Mouse (Mus musculus) c-Kit-positive CD71-positive TER-119-positive erythroid progenitor cells, embryonic 14.5 days (primary cell): ENCODE measurements around the gene Tsnaxip1.
"Not testable (repeated sequence)": the region's sequence is repeated elsewhere in the genome, so short reads cannot be mapped to it uniquely, and the experiment has no call there.

Experiments
- DNase-seq: peaks from one replicate; pipeline ENCODE4 v3.0.0-alpha.2; 2013; ENCODE audit warnings: low spot score

Tsnaxip1 gene

DNA sequence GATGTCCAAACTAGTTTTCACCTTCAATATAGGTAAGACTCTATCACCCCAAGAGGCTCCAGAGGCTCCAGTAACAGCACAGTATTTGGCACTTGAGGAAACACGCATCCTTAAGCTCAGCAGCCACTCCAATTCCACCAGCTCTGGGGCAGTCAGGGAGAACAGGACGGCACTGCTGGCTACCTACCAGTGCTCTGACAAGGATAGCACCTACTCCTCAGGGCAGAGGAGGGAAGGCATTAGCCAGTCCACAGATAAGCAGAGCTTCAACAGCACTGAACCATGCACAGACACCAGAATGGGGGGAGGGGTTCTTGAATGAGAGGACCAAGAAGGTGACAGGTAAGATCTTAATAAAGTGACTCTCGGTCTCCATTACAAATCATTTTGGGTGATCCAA, 7.9 kb upstream of the Tsnaxip1 start:
- DNase-seq = no peak

DNA sequence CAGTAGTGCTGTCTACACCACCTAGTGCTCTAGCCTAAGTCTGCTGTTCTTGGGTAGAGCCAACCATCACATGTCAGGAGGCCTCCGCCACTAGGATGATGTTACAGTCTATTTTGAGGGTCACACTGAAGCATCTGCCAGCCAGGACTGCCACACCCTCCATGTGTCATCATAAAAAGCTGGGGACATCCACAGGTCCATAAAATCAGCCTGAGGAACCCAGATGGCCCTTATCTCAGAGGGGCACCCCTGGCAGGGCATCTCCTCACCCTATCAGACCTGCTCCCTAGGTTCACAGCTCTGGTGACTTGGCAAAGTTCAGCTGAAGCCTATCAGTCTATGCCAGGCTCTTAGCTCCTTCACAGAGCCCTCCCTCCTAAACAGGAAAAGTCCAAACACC, 6.6 kb upstream of the Tsnaxip1 start:
- peak; percentile 95 for DNase-seq

DNA sequence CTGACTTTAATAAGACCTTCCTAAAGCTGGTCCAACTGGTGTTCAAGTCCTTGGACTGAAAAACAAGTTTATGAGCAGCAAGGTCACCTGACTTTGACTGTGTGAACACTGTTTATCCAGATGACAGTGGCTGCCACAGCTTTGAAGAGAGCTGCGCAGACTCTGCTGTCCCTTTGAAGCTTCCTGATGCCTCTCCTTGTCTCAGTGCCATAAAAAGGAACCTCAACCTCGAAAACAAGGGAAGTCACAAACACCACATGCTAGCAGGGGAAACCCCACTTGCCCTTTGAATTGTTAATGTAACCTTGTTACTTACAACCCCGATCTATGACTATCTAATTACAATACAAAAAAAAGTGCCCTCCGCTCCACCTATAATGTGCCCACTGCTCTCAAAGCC, 2.0 kb upstream of the Tsnaxip1 start:
- DNase-seq = no peak

DNA sequence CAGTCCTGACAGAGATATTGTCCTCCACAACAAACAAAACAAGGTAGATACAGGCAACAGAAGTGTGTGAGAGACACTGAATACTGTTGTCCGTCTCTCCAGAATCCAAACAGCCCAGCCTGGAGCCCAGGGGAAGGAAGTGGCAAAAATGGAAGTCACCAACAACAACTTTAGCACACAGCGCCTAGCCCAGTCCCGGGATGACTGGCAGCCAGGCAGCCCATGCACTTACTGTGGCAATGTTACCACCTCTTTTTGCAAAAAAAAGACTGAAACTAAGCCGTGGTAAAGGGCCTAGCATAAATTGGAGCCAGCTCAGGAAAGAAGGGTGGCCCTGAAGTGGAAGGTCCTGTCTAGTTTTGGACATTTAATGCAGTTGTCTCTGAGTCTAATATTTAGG, 1.2 kb upstream of the Tsnaxip1 start:
- DNase-seq = no peak

DNA sequence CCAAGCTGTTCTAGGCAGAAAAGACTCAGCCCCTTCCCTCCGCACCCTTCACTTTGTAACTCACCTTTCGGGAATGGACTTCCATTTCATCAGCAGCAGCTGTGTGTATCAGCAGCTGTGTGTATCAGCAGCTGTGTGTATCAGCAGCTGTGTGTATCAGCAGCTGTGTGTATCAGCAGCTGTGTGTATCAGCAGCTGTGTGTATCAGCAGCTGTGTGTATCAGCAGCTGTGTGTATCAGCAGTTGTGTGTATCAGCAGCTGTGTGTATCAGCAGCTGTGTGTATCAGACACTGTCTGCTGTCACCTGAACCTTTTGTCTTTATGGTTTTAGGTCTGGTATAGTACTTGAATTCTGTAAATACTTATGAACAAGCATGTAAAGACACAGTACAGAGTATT, 6.2 kb downstream of the Tsnaxip1 start:
- not testable (repeated sequence) for DNase-seq

DNA sequence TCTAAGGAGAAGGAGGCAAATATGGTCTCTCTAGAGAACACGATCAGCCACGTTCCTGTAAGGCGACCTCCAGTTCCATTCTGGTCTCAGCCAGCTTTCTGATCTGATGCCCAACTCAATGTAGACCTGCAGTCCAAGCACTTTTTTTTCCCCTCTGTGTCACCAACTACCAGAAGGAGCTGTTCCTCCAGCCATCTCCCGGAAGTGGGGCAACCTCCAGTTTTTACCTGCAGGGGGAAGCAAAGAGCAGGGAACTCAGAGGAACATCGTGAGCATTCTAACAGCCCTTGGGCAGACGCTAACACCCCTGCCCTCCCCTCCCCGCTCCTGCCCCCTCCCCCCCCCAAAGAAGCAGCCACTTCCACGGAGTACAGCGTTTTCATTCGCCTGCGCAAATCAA, 7.8 kb downstream of the Tsnaxip1 start:
- DNase-seq = peak; percentile 85

DNA sequence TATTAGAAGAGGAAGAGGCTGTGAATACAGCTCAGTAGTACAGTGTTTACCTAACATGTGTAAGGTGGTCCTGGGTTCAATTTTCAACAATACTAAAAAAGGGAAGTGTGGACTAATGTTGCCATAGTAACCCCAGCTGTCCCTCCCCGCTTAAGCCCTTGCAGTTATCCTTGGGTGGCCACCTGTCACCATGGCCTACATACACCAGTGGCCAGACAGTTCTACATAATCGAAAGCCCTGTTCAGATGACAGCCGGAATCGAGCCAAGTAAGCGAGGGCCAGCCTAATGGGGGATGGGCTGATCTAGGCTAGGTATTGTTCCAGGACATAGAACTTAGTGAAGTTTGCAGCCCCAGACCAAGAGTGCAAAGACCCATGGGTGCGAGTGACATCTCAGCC, 9.5 kb downstream of the Tsnaxip1 start:
- DNase-seq = no peak

DNA sequence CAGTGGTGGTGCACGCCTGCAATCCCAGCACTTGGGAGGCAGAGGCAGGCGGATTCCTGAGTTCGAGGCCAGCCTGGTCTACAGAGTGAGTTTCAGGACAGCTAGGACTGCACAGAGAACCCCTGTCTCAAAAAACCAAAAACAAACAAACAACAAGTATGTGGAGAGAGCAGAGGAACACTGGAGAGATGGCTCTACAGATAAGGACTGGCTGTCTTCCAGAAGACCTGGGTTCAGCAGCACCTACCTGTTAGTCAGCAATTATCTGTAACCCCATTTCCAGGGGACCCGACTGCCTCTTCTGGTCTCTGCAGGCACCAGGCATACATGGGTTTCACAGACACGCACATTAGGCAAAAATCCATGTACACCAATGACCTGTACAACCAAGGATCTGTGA, 11.7 kb downstream of the Tsnaxip1 start:
- no peak for DNase-seq

DNA sequence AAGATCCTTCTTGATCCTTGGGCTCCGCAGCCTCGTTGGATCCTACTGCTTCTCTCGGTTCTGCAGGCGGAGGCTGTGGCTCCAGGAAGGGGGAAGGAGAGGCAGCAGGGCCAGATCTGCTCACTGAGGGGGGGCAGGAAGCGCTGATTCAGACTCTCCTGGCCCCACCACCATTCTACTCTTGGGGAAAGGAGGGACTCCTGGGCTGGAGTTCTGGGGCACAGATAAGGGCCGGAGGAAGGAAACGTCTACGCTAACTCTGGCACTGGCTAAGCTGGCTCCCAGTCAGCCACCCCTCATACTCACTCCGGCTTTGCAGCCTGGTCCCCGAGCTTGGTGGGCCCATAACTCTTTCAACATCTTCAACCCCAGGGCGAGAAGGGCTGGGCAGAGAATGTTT, 19.1 kb downstream of the Tsnaxip1 start:
- DNase-seq = no peak

DNA sequence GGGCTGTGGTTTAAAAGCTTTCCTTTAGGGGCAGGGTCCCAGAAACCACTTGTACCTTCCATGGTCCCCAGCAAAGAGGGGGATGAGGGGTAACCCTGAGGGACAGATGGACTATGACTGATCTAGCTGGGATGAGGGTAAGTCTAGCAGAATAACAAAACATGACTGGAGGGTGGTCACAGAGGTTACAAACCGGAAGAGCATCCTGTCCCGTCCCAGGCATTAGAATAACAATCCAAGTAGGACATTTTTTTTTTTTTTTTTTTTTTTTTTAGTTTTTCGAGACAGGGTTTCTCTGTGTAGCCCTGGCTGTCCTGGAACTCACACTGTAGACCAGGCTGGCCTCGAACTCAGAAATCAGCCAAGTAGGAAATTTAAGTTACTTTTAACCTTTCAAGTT, 22.5 kb downstream of the Tsnaxip1 start:
- DNase-seq = no peak

DNA sequence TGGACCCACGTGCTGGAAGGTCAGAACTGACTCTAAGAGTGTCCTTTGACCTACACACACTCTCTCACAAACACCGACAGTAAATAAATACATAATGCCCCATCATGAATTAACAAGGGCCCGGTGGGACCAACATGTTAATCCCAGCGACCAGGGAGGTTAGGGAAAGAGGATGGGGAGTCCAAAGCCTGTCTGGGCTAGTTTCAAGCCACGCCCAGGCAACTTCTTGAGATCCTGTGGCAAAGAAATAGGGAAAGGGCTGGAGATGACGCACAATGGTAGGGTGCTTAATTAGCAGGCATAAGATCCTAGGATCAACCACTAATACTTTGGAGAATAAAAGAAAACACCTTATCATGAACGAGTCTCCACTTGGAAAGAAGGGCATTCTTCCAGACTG, 23.1 kb downstream of the Tsnaxip1 start:
- DNase-seq = no peak

DNA sequence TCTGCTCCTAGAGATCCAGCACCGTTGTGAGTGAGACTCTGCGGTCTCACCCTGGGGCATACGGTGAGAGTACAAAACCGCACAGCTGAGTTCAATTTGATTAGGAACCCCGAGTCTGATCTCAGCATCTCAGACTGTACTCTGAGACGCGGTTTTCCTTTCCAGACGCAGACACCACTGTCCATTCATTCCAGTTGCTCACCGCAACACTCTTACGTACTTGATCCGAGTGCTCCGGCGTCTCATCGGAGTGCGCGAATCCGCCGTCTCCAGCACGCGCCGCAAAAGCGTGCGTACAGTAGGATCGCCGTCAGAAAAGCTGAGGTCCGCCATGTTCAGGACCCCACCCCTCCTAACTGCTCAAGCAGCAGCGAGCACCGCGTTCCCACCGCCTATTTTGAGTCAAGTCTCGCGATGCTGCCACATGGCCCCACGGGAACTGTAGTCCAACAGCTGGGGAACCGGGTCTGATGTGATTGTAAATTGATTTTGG, 24.2 kb downstream of the Tsnaxip1 start:
- peak; percentile 85 for DNase-seq

DNA sequence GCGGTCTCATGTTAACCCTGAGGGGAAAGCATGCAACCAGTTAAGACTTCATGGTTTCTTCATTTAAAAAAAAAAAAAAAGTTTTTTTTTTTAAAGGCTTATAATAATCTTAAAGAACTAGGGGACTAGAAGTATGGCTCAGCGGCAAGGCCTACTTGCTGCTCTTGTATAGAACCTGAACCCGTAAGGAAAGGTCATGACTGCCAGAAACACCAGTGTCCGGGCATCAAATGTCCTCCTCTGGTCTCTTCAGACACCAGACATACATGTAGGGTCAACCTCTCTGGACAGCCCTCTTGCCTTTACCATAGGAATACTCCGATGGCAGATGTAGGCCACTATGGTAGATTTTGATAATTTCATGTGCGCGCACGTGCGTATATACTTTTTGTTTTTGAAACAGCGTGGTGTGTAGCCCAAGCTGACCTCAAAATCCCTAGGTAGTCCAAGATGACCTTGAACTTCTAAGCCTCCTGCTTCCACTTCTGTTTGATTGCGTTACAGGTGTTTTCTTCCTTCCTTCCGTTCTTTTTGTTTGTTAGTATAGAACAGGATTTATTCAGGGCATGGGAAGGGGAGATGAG, 24.7 kb downstream of the Tsnaxip1 start:
- no peak for DNase-seq

DNA sequence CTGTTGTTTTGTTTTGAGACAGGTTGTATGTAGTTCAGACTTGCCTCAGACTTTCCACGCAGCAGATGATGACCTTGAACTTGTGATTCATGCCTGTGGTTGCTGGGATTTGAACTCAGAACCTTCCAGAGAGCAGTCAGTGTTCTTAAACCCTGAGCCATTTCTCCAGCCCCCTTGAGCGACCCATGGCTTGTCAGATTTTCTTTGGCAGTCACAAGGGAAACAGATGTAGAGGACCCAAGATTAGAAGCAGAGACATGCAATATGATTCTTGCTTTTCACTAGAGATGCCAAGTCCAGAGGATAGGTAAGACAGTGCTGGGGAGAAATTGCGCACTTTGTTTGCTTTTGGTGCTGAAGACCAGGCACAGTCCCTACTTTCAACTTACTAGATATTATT, 25.6 kb downstream of the Tsnaxip1 start, which contains the start of gene Cenpt:
Gene Cenpt (minus strand): TSS at position 101 of the 400 bp plus-strand sequence.
- no peak for DNase-seq

DNA sequence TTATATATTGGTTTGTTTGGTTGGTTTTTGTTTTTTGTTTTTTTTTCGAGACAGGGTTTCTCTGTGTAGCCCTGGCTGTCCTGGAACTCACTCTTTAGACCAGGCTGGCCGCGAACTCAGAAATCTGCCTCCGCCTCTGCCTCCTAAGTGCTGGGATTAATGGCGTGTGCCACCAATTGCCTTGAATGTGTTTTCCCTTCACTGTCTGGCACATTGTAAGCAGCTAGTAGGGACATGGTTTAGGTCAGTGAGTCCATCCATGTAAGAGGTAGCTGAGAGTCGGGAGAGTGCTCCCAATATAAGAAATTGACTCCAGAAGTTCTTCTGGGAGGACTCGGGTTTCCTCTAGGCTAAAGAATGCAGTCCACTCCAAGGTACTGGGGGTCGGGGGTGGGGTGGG, 26.8 kb downstream of the Tsnaxip1 start:
- DNase-seq = no peak

DNA sequence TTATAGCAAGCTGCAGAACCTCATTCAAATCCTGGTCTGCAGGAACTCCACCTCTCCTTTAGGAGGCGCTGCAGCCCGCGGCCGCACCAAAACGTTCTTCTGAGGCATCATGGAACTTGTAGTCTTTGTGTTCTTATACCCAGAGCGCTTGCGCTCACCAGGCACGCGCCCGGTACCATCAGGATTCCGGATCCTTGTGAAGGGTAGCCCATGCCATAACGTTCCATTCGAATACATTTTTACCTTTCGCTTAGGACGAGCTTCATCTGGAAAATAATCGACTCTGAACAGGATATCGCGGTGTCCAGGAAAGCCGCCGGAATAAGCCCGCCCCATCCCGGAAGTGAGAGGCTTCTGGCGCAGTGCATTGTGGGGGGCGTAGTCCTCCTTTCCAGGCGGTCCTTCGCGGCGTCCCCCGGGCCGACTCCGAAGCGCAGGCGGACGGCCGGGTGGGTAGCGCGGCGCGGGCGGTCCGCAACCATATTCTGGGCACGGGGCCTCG, 27.2 kb downstream of the Tsnaxip1 start, which contains the start of gene Thap11:
Gene Thap11 (plus strand): TSS at position 418 of the 502 bp plus-strand sequence.
- DNase-seq = peak; percentile 92

DNA sequence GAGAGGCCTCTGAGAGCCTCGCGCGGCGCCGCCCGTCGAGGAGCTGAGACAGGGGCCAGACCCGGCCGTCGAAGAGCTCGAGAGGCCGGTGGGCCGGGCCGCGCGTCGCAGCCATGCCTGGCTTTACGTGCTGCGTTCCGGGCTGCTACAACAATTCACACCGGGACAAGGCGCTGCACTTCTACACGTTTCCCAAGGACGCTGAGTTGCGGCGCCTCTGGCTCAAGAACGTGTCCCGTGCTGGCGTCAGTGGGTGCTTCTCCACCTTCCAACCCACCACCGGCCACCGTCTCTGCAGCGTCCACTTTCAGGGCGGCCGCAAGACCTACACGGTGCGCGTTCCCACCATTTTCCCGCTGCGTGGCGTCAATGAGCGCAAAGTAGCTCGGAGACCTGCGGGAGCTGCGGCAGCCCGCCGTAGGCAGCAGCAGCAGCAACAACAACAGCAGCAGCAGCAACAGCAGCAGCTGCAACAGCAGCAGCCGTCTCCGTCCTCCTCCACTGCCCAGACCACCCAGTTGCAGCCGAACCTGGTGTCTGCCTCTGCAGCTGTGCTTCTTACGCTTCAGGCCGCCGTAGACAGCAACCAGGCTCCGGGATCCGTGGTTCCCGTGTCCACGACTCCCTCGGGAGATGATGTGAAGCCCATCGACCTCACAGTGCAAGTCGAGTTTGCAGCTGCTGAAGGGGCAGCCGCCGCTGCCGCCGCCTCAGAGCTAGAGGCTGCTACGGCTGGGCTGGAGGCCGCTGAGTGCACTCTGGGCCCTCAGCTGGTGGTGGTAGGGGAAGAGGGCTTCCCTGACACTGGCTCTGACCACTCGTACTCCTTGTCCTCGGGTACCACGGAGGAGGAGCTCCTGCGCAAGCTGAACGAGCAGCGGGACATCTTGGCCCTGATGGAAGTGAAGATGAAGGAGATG, 28.0 kb downstream of the Tsnaxip1 start:
- no peak for DNase-seq

DNA sequence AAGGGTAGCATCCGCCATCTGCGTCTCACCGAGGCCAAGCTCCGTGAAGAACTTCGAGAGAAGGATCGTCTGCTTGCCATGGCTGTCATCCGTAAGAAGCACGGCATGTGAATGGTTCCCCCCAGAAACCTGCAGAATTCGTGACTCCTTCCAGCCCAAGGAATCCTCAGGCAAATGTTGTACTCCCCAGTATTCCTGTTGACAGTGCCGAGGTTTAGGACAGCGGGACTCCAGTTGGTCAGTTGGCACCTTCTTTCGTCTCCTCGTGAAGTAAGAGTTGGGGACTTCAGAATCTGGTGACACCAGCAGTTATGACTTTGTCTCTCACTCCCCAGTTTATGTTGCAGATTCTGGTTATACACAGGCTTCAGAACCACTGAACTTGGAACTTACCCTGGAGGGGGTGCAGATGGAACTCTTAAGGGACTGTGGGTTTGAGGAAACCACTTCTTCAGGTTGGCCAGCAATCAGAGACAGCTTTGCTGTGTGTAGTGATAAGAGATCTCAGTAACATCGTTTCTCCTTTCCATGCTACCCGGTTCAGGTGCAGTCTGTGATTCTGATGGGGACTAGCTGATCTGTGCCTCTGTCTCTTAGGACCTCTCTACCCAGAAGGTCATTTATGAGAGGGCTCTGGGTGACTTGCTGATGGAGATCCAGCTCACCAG, 28.8 kb downstream of the Tsnaxip1 start:
- no peak for DNase-seq

DNA sequence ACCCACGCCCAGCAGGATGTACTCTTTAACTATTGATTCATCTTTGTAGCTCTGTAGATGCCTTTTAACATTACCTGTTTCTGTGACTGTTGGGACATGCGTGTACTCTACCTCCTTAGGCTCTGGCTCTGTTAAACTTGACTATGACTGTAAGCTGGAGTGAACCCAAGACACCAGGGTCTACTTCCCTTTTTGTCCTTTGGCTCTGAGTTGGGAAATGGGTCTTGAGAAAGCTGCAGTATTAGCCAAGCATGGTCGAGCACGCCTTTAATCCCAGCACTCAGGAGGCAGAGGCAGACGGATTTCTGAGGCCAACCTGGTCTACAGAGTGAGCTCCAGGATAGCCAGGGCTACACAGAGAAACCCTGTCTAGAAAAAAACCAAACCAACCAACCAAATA, 31.0 kb downstream of the Tsnaxip1 start:
- no peak for DNase-seq

DNA sequence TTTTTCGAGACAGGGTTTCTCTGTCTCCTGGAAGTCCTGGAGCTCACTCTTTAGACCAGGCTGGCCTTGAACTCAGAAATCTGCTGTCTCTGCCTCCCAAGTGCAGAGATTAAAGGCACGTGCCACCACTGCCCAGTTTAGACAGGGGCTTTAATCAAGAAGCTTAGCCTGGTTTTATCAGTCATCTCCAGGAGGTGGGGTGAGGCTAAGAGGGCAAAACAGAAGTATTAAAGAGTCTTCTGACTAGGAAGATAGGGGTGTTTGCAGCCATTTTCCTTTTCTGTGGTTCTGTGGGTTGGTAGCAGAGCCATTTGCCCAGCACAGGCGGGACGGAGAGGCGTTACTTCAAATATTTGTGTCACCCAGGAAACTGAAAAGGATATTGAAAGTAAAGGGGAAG, 31.8 kb downstream of the Tsnaxip1 start:
- peak; percentile 81 for DNase-seq

DNA sequence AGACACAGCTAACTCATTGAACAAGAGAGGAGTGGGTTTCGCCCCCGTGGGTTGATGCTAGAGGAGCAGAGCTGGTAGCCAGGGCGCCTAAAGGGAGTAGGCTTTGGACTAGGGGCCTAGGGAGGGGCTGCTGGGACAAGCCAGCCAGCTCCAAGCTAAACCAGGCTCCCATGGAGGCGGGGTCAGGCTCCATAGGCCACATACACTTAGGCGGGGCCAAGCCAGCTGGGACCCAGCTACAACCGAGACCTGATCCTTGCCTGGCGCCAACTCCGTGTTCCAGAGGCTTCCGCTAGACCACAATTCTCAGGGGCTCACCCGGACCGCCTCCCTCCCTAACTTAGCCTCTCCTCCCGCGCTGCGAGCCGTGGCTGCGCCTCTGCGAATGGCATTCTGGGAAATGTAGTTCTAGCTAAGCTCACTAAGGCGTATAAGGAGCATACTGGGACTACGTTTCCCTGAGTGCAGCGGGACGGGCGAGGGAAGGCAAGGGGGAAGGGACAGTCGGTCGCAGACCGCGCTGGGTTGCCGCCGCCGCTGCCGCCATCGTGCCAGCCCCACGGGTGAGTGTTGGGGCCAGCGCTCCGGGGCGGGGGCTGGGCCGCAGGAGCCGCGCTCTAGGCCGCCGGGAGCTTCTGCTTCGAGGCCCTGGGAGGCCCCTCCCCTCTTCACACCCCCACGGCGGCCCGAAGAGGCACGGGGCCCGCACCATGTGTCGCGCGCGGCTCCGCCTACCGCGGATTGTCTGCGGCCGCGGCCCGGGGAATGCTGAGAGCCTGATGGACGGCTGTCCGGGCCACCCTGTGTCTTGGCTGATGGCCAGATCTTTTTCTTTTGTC, 32.8 kb downstream of the Tsnaxip1 start, which contains the start of gene Nutf2:
Gene Nutf2 (plus strand): TSS at position 438 of the 839 bp plus-strand sequence.
- peak; percentile 96 for DNase-seq
